Mouse (Mus musculus): ENCODE measurements at regions not wholly inside any gene's neighbourhood (a gene's known extent, or its start where the extent isn't known, plus 50 kb on each side); places are given as distances from the start of the nearest gene placed in this dataset.

DNA sequence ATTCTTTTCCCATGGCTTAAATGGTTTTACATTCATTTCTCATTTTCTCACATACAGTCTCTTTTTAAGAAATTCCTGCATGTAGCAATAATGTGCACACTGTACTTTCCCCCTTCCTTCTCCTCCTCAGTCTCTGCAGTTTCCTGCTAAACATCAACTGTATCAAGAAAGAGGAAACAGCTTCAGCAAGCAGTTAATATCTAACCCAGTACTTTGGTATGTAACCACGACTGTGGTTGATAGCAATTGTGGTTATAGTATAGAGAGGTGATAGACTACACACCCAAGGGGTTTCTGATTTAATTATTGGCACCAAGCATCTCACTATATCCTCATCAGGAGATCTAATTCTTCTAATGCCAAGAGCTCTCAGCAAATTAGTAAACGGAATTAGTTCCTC is 52.8 kb upstream of the Eci2 start:
- Histone ChIP-seq H3K27ac (no peak overlapping the region), H3K4me3 (no peak overlapping the region)
- no peak for DNase-seq (ENCODE audit: extremely low spot score in 1 of 2, low spot score in 2 of 2)
- intact Hi-C loops (cut with DNase I): no loop called here
- no peak for TF ChIP-seq CTCF (IDR thresholded peaks at IDR 0.05)

DNA sequence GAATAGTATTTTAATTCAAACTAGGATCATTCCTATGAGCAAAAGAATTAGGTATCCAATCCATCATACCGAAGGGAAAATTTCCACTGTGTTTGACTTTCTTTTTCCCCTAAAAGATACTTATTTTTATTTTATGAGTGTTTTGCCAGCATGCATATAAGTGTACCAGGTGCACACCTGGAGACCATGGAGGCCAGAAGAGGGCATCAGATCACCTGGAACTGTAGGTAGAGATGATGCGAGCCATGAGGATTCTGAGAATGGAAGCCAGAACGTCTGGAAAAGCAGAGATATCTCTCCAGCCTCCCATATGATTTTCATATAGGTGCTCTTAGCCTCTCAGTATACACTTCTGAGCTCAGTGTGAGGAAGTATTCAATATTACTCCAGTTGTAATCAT is 58.5 kb upstream of the Eci2 start:
- TF ChIP-seq CTCF (IDR thresholded peaks at IDR 0.05): no peak; the same call in 1 of the 2 replicates
- Histone ChIP-seq H3K4me3 (no peak overlapping the region), H3K27ac (no peak overlapping the region)
- intact Hi-C loops (cut with DNase I): no loop called here
- no peak for DNase-seq (ENCODE audit: extremely low spot score in 1 of 2, low spot score in 2 of 2)

DNA sequence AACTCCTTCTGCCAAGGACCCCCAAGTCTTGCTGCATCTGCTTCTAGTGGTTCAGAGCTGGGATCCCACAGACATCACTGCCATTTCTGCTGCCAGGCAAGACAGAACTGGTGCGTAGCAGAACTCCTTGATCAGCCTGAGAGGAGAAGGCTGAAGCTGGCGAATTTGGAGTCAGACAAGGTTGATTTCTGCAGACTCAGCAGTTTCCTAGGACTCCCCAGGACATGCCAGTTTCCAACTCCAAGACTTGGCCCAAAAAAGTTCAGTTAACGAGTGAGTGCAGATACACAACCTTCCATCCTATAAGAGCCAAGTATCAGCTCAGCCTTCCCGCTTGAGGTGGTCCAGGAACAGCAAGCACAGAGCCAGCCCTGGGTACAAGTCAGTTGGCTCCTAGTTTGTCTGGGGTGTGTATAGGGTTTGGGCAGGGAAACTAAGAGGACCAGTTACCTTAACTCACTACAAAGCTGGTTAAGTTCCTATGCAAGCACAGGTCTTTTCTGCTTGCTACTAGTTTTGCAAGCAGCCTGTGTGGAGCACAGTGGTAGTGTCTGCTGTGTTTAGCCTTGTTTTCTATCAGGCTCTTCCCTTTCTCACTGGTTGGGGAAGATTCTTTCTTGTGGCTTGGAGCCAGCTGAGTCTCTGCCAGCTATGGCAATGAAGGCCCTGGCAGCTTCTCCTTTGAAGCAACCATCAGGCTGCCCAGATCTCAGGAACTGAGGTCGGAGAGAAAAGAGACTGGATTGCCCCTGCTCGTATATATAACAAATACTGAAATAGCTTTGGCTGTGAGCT is 60.5 kb upstream of the Eci2 start:
- TF ChIP-seq CTCF (IDR thresholded peaks at IDR 0.05): no peak
- no peak overlapping the region for H3K4me3 ChIP-seq
- intact Hi-C loops (cut with DNase I): no loop called here
- peak; percentile 13 to 25 for DNase-seq (ENCODE audit: extremely low spot score in 1 of 2, low spot score in 2 of 2)
- no peak overlapping the region for H3K27ac ChIP-seq

- H3K27ac ChIP-seq: no peak overlapping the region
- intact Hi-C loops (cut with DNase I): no loop called here
- no peak overlapping the region for H3K4me3 ChIP-seq
- TF ChIP-seq CTCF (IDR thresholded peaks at IDR 0.05): no peak
- DNase-seq (ENCODE audit: extremely low spot score in 1 of 2, low spot score in 2 of 2): no peak
These were observed 64.3 kb upstream of the Eci2 start for GRCm38 (mm10) chr13:35091155-35091554.

DNA sequence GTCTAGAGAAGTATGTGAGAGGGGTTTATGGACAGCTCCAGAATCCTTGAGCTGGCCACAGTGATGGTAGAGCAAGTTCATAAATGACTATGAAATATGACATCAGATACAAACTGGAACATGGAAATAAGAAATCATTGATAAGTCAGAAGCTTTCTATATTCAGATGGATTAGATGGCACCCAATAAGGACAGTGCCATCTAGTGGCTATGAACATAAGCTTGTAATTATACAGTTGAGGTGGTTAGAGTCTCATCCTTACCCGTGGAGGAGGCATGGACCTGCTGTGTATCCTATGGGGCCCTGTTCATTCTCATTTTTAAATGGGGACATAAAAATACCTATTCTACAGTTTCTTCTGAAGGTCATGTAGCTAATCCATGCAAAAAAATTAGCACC is 92.9 kb upstream of the Eci2 start:
- peak; percentile 65 for TF ChIP-seq CTCF (IDR thresholded peaks at IDR 0.05)
- intact Hi-C loops (cut with DNase I): loop anchor here (10.0 kb wide), 1 partner anchor 835 kb away; the partner anchor contains the start of gene Ppp1r3g
- no peak for DNase-seq (ENCODE audit: extremely low spot score in 1 of 2, low spot score in 2 of 2)
- Histone ChIP-seq H3K27ac (no peak overlapping the region), H3K4me3 (no peak overlapping the region)

GRCm38 (mm10) chr13:35129475-35129874 is 102.6 kb upstream of the Eci2 start:
- intact Hi-C loops (cut with DNase I): loop anchor here (10.0 kb wide), 1 partner anchor 825 kb away; the partner anchor contains the start of gene Ppp1r3g
- Histone ChIP-seq H3K4me3 (no peak overlapping the region), H3K27ac (no peak overlapping the region)
- TF ChIP-seq CTCF (IDR thresholded peaks at IDR 0.05): no peak
- DNase-seq (ENCODE audit: extremely low spot score in 1 of 2, low spot score in 2 of 2): no peak

DNA sequence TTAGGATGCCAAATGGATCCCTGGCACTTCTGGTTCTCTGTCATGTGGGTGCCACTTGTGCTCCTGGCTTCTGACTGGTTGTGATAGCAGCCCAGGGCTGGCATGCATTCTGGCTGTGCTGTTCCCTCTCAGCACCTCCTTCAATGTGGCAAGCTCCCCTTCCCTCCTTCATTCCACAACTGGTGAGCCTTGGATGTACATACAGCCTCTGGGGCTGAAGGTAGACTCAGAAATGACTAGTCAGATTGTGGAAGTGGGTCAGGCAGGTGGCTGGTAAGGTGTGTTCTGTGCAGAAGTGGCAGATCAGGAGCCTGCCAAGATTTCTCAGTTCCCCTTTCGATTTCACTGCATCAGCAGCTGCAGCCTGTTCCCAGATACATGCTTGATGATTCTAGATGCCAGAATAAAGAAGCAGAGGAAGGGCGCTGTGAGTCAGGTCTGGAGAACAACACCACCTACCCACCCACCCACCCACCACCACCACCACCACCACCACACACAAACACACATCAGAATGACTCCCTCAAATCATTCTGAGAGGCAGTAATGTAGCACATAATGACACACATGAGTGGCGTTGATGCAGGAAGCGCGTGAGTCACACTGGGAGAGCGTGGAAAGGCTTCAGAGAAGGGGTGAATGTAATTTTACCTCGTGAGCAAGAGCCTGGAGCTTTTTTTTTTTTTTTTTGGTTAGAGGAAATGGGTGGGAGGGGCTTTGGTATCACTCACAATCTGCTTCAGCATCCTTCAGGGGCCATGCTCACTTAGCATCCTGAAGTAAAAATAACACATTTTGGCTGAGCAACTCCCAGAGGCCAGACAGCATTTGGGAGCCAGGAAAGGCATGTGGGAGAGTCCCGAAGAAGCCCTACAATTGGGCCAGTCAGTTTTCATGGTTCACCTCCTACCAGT is 104.6 kb upstream of the Eci2 start:
- peak; percentile 51 to 52 for DNase-seq (ENCODE audit: extremely low spot score in 1 of 2, low spot score in 2 of 2)
- intact Hi-C loops (cut with DNase I): loop anchor here (1.0 to 5.0 kb wide), 5 partner anchors 95 to 611 kb away; no protein-coding TSS in a partner anchor
- TF ChIP-seq CTCF (IDR thresholded peaks at IDR 0.05): no peak
- Histone ChIP-seq H3K4me3 (no peak overlapping the region), H3K27ac (peak overlapping the region; percentile 83)

GRCm38 (mm10) chr13:35151629-35152028 is 124.7 kb upstream of the Eci2 start:
- no peak for TF ChIP-seq CTCF (IDR thresholded peaks at IDR 0.05)
- DNase-seq (ENCODE audit: extremely low spot score in 1 of 2, low spot score in 2 of 2): no peak
- intact Hi-C loops (cut with DNase I): no loop called here
- Histone ChIP-seq H3K4me3 (no peak overlapping the region), H3K27ac (no peak overlapping the region)

GRCm38 (mm10) chr13:35159456-35159855 is 132.6 kb upstream of the Eci2 start:
- Histone ChIP-seq H3K4me3 (no peak overlapping the region), H3K27ac (no peak overlapping the region)
- intact Hi-C loops (cut with DNase I): no loop called here
- no peak for TF ChIP-seq CTCF (IDR thresholded peaks at IDR 0.05)
- no peak for DNase-seq (ENCODE audit: extremely low spot score in 1 of 2, low spot score in 2 of 2)

GRCm38 (mm10) chr13:35160767-35161166 is 133.9 kb upstream of the Eci2 start:
- H3K4me3 ChIP-seq: no peak overlapping the region
- TF ChIP-seq CTCF (IDR thresholded peaks at IDR 0.05): no peak
- intact Hi-C loops (cut with DNase I): no loop called here
- DNase-seq (ENCODE audit: extremely low spot score in 1 of 2, low spot score in 2 of 2): no peak
- no peak overlapping the region for H3K27ac ChIP-seq

DNA sequence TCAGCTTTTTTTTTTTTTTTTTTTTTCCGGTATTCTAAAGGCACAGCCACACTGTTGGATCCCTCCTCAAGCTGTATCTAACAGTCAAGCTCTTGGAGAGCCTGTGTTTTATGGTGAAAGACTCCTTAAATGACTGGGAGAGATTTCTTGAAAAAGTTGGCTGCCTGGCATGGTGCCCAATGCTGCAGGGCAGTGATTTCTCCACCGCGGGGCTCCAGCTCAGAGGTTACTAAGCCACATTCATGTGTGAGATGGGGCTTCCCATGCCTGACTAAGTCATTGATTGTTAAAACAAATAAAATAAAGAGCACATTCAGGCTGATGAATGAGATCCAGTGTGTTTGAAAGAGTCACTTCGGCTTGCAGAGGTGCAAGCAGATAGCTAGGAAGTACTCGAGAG is 139.2 kb upstream of the Eci2 start:
- no peak for DNase-seq (ENCODE audit: extremely low spot score in 1 of 2, low spot score in 2 of 2)

More for the DNA sequence above, 139.2 kb upstream of the Eci2 start:
- Histone ChIP-seq H3K4me3 (no peak overlapping the region), H3K27ac (no peak overlapping the region)
- intact Hi-C loops (cut with DNase I): no loop called here
- no peak for TF ChIP-seq CTCF (IDR thresholded peaks at IDR 0.05)

Data from left cerebral cortex, adult 2 months (tissue).